Mouse (Mus musculus): ENCODE results near the gene Pid1.

- TF ChIP-seq CTCF (IDR thresholded peaks at IDR 0.05) = no peak
- TF ChIP-seq EP300 (IDR thresholded peaks at IDR 0.05) = no peak
Observed at GRCm38 (mm10) chr1:84155585-84155930, 208.4 kb downstream of the Pid1 start.

Measured in lung, postnatal 0 days (tissue).